In the genomic region with DNA sequence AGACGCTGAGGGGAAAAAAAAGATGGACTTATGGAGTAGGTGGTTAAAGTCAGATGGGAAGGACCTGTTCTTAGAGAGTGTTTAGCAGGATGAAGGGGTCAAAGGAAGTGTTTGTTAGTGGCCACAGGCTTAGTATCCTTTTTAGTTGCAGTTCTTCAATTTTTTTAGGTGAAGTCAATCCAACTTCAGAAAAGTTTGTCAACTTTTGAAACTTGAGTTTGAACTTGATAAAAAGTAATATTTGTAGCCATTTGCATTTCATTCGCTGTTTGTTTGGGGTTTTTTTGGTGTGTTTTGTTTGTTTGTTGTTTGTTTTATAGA, we compare ENCODE assay signal across 8 mouse cellular contexts. TPM values are rescaled to one million over a fixed set of nuclear protein-coding genes. Genes with fewer than 3 reads are reported as not detected.
DNase-seq lines count a peak whose midpoint lies in the region; ATAC-seq and TF ChIP-seq lines count a peak whose summit lies in the region.

No protein-coding gene starts in this region.

- peak overlapping the region; percentile 93 for H3K4me3 ChIP-seq in megakaryocyte, embryonic 14.5 days (replicated peaks)
- peak overlapping the region; percentile 92 for H3K4me3 ChIP-seq in limb, embryonic 14.5 days (replicated peaks; ENCODE audit: low read length)
- H3K4me3 ChIP-seq in stomach, embryonic 14.5 days (ENCODE audit: low read depth, low read length), result peak overlapping the region; percentile 64

- no peaks in the 10 kb centered on the region for H3K27me3 ChIP-seq in megakaryocyte, embryonic 14.5 days (replicated peaks)
- no peaks in the 10 kb centered on the region for H3K27me3 ChIP-seq in limb, embryonic 14.5 days (ENCODE audit: control insufficient read depth, insufficient read depth, low read length)
- no peaks in the 10 kb centered on the region for H3K27me3 ChIP-seq in stomach, embryonic 14.5 days (ENCODE audit: control insufficient read depth, insufficient read depth, low read length)

- ATAC-seq in cerebellum, adult (ENCODE audit: insufficient number of reproducible peaks, low FRiP score, low TSS enrichment), result no peak
- no peak for ATAC-seq in megakaryocyte, adult 5-6 weeks (ENCODE audit: poor library complexity, severe bottlenecking)
- no peak for ATAC-seq in limb, embryonic 14.5 days (ENCODE audit: low FRiP score, low read depth)
- no peak for ATAC-seq in stomach, embryonic 14.5 days (ENCODE audit: insufficient number of reproducible peaks, insufficient read depth, low FRiP score, low read depth)

- peak overlapping the region; percentile 81; the same call in 1 of the 2 replicates for H3K9ac ChIP-seq in limb, embryonic 14.5 days (ENCODE audit: low read depth, low read length, severe bottlenecking)
- peak overlapping the region; percentile 63; the same call in 1 of the 2 replicates for H3K9ac ChIP-seq in stomach, embryonic 14.5 days (replicated peaks; ENCODE audit: low read depth, low read length)

- WGBS in limb, embryonic 14.5 days, result 62% methylated on average over 2 of the region's 2 CpGs
- whole genome bisulfite sequencing in stomach, embryonic 14.5 days, result 41% methylated on average over 2 of the region's 2 CpGs

- peak; percentile 8 for DNase-seq in cerebellum, adult 9-10 months
- DNase-seq in limb, embryonic 14.5 days (ENCODE audit: low spot score), result no peak
- DNase-seq in gastrocnemius, postnatal 36 days, result no peak
- DNase-seq in urinary bladder, adult 18-20 months (ENCODE audit: low spot score in 2 of 2), result no peak

- H3K9me3 ChIP-seq in megakaryocyte, embryonic 14.5 days, result peaks cover 3% of the 10 kb centered on the region; the same call in 1 of the 2 replicates
- H3K9me3 ChIP-seq in limb, embryonic 14.5 days (ENCODE audit: control insufficient read depth, low read length), result no peaks in the 10 kb centered on the region
- H3K9me3 ChIP-seq in stomach, embryonic 14.5 days (ENCODE audit: control insufficient read depth, low read depth, low read length), result no peaks in the 10 kb centered on the region

- H3K4me2 ChIP-seq in limb, embryonic 14.5 days (replicated peaks; ENCODE audit: low read depth, low read length, severe bottlenecking), result peak overlapping the region; percentile 84
- H3K4me2 ChIP-seq in stomach, embryonic 14.5 days (replicated peaks; ENCODE audit: low read depth, low read length), result peak overlapping the region; percentile 66

- TF ChIP-seq POLR2A in limb, embryonic 14.5 days (IDR thresholded peaks at IDR 0.05; ENCODE audit: borderline replicate concordance, extremely low read depth, insufficient read depth, insufficient read length), result no peak

- intact Hi-C loops in gastrocnemius, postnatal 36 days (cut with DNase I), result loop anchor here (1.0 to 5.0 kb wide), 4 partner anchors 21 to 48 kb away; no protein-coding TSS in a partner anchor

- no peak overlapping the region for H3K27ac ChIP-seq in limb, embryonic 14.5 days (replicated peaks; ENCODE audit: low read depth, low read length)
- no peak overlapping the region; the same call in 1 of the 2 replicates for H3K27ac ChIP-seq in stomach, embryonic 14.5 days (ENCODE audit: low read length)

- peaks cover 40% of the 10 kb centered on the region for H3K36me3 ChIP-seq in megakaryocyte, embryonic 14.5 days (replicated peaks; ENCODE audit: low read length)
- H3K36me3 ChIP-seq in limb, embryonic 14.5 days (ENCODE audit: control insufficient read depth, insufficient read depth, low read length), result peaks cover 4% of the 10 kb centered on the region; the same call in 1 of the 2 replicates
- H3K36me3 ChIP-seq in stomach, embryonic 14.5 days (ENCODE audit: control insufficient read depth, insufficient read depth, low read length), result no peaks in the 10 kb centered on the region; the same call in 1 of the 2 replicates

- H3K4me1 ChIP-seq in megakaryocyte, embryonic 14.5 days, result peaks cover 24% of the 10 kb centered on the region
- 0 out of 2 replicates have a peak, but pooled peaks cover 11% of the 10 kb centered on the region for H3K4me1 ChIP-seq in limb, embryonic 14.5 days (ENCODE audit: control insufficient read depth, insufficient read depth, low read length)
- peaks cover 10% of the 10 kb centered on the region; the same call in 1 of the 2 replicates for H3K4me1 ChIP-seq in stomach, embryonic 14.5 days (ENCODE audit: control insufficient read depth, insufficient read depth, low read length)

RNA-seq across cellular contexts. Expression of gene Fam214a, which starts 1.2 kb away (rescaled TPM):
- 1.3 and 5.1 TPM in 2 replicates for polyA plus RNA-seq in megakaryocyte, embryonic 14.5 days (2012; ENCODE audit: insufficient read depth, low replicate concordance)
- total RNA-seq in megakaryocyte, adult 5-6 weeks (2015), result 11.8 and 14.1 TPM in 2 replicates
- 9.3 and 10.5 TPM in 2 replicates for total RNA-seq in megakaryocyte, adult 5-6 weeks (2017)
- 9.0 and 9.6 TPM in 2 replicates for polyA plus RNA-seq in limb, embryonic 14.5 days (2012; rRNA removed)
- 10.7 and 11.9 TPM in 2 replicates for polyA plus RNA-seq in limb, embryonic 14.5 days (2014; fragmentation: Nextera tagmentation; extraction: Ambion mirVana)
- polyA plus RNA-seq in stomach, embryonic 14.5 days (2014; fragmentation: Nextera tagmentation; extraction: Ambion mirVana), result 14.2 and 15.0 TPM in 2 replicates
- total RNA-seq in gastrocnemius, postnatal 36 days (2021), result 10 to 100 TPM; 20.3 to 30.3 TPM
